ENCODE assay signal across 23 mouse cellular contexts in the genomic region with DNA sequence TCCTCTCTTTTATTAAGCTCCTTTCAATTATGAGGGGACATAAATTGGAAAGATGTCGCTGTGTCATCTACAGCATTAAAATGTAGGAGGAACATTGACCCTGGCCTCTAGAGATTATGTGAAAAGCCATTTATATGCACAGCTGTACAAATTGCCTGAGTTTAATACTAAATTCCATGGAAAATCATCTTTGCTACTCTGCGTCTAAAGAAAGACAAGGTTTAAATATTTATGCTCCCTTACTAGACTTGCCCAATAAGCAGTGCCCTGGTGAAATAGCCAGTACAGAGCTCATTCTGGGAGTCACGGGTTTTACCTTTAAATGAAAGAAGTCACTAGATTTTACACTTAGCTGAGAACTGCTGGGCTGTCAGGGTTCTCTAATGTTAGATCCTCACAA.
DNase-seq lines count a peak whose midpoint lies in the region; ATAC-seq and TF ChIP-seq lines count a peak whose summit lies in the region.
"Had no signal": no experiment of that assay in that cellular context is flagged by ENCODE, and none has a peak within 500 bp of the region (broad histone marks: within the 10 kb centered on the region; RNA-seq: fewer than 3 reads in every experiment).

No protein-coding gene starts in this region.

- no peak overlapping the region for H3K4me3 ChIP-seq in midbrain, embryonic 11.5 days (ENCODE audit: low read depth, low read length)
- no peak overlapping the region for H3K4me3 ChIP-seq in midbrain, postnatal 0 days (ENCODE audit: low read depth, low read length)
- no peak overlapping the region for H3K4me3 ChIP-seq in midbrain, embryonic 14.5 days (replicated peaks; ENCODE audit: low read depth, low read length)
- no peak overlapping the region for H3K4me3 ChIP-seq in midbrain, embryonic 15.5 days
- H3K4me3 ChIP-seq: forebrain, embryonic 10.5 days; forebrain, embryonic 13.5 days; heart, adult 2 months; heart, embryonic 10.5 days; heart, embryonic 13.5 days had no signal

- 74% methylated on average over 3 of the region's 3 CpGs for WGBS in midbrain, embryonic 11.5 days
- 36% methylated on average over 3 of the region's 3 CpGs for WGBS in midbrain, postnatal 0 days
- 27% methylated on average over 3 of the region's 3 CpGs for WGBS in midbrain, embryonic 14.5 days
- WGBS in midbrain, embryonic 15.5 days: 33% methylated on average over 3 of the region's 3 CpGs

- no peaks in the 10 kb centered on the region for H3K9me3 ChIP-seq in midbrain, embryonic 11.5 days (ENCODE audit: control insufficient read depth, low read length)
- H3K9me3 ChIP-seq in midbrain, postnatal 0 days (ENCODE audit: low read length): no peaks in the 10 kb centered on the region
- H3K9me3 ChIP-seq in midbrain, embryonic 14.5 days (ENCODE audit: control insufficient read depth, low read length): no peaks in the 10 kb centered on the region
- no peaks in the 10 kb centered on the region for H3K9me3 ChIP-seq in midbrain, embryonic 15.5 days
- H3K9me3 ChIP-seq: forebrain, embryonic 10.5 days; forebrain, embryonic 13.5 days; heart, embryonic 10.5 days; heart, embryonic 13.5 days had no signal

- no peak for DNase-seq in midbrain, embryonic 11.5 days (ENCODE audit: low spot score, missing footprints)
- DNase-seq in midbrain, postnatal 0 days (ENCODE audit: low spot score): no peak
- peak; percentile 46 for DNase-seq in midbrain, embryonic 14.5 days
- DNase-seq in brain, embryonic 14.5 days (ENCODE audit: low read depth): peak; percentile 53
- DNase-seq in mesoderm, embryonic 11.5 days (ENCODE audit: low read depth, low spot score): peak; percentile 5
- DNase-seq: adrenal gland, adult 2 months; adrenal gland, postnatal 14 days; cerebellum, adult 11-12 months; cerebellum, adult 8-10 months; cerebellum, postnatal 36 days; gastrocnemius, postnatal 10 days; gastrocnemius, postnatal 36 days; heart, adult 2 months; heart, postnatal 14 days; heart, postnatal 4 days had no signal

- H3K9ac ChIP-seq in midbrain, embryonic 11.5 days (ENCODE audit: low read length): no peak overlapping the region
- no peak overlapping the region for H3K9ac ChIP-seq in midbrain, postnatal 0 days (replicated peaks; ENCODE audit: low read length, poor library complexity, severe bottlenecking)
- no peak overlapping the region for H3K9ac ChIP-seq in midbrain, embryonic 14.5 days (replicated peaks; ENCODE audit: low read length)
- H3K9ac ChIP-seq in midbrain, embryonic 15.5 days: no peak overlapping the region
- H3K9ac ChIP-seq: forebrain, embryonic 13.5 days; heart, embryonic 13.5 days had no signal

- no peak overlapping the region for H3K27ac ChIP-seq in midbrain, embryonic 11.5 days (ENCODE audit: low read depth, low read length)
- H3K27ac ChIP-seq in midbrain, postnatal 0 days (ENCODE audit: low read depth, low read length): no peak overlapping the region
- no peak overlapping the region for H3K27ac ChIP-seq in midbrain, embryonic 14.5 days (replicated peaks; ENCODE audit: low read depth, low read length)
- no peak overlapping the region for H3K27ac ChIP-seq in midbrain, embryonic 15.5 days
- H3K27ac ChIP-seq: forebrain, embryonic 10.5 days; forebrain, embryonic 13.5 days; heart, adult 2 months; heart, embryonic 10.5 days; heart, embryonic 13.5 days had no signal

- TF ChIP-seq POLR2A in brain, embryonic 14.5 days (IDR thresholded peaks at IDR 0.05; ENCODE audit: borderline replicate concordance, extremely low read depth, insufficient read depth, insufficient read length, poor library complexity, severe bottlenecking): no peak

- no peaks in the 10 kb centered on the region for H3K27me3 ChIP-seq in midbrain, embryonic 11.5 days (ENCODE audit: control insufficient read depth, insufficient read depth, low read length)
- H3K27me3 ChIP-seq in midbrain, postnatal 0 days (ENCODE audit: insufficient read depth, low read length): no peaks in the 10 kb centered on the region
- H3K27me3 ChIP-seq in midbrain, embryonic 14.5 days (ENCODE audit: control insufficient read depth, insufficient read depth, low read length): no peaks in the 10 kb centered on the region
- H3K27me3 ChIP-seq in midbrain, embryonic 15.5 days (replicated peaks): no peaks in the 10 kb centered on the region
- H3K27me3 ChIP-seq: forebrain, embryonic 13.5 days; heart, embryonic 13.5 days had no signal

- no peak for TF ChIP-seq CTCF in midbrain, postnatal 0 days (IDR thresholded peaks at IDR 0.05)
- TF ChIP-seq CTCF in brain, embryonic 14.5 days (IDR thresholded peaks at IDR 0.05; ENCODE audit: borderline replicate concordance, extremely low read depth, insufficient read depth, insufficient read length): no peak

- no peaks in the 10 kb centered on the region for H3K4me1 ChIP-seq in midbrain, embryonic 11.5 days (ENCODE audit: control insufficient read depth, insufficient read depth, low read length)
- H3K4me1 ChIP-seq in midbrain, postnatal 0 days (ENCODE audit: insufficient read depth, low read length): no peaks in the 10 kb centered on the region
- no peaks in the 10 kb centered on the region for H3K4me1 ChIP-seq in midbrain, embryonic 14.5 days (ENCODE audit: control insufficient read depth, insufficient read depth, low read length)
- H3K4me1 ChIP-seq in midbrain, embryonic 15.5 days: no peaks in the 10 kb centered on the region; the same call in 1 of the 2 replicates
- H3K4me1 ChIP-seq: forebrain, embryonic 10.5 days; forebrain, embryonic 13.5 days; heart, embryonic 10.5 days; heart, embryonic 13.5 days had no signal

- H3K36me3 ChIP-seq in midbrain, embryonic 11.5 days (ENCODE audit: control insufficient read depth, insufficient read depth, low read length): no peaks in the 10 kb centered on the region
- H3K36me3 ChIP-seq in midbrain, postnatal 0 days (ENCODE audit: insufficient read depth, low read length): no peaks in the 10 kb centered on the region
- no peaks in the 10 kb centered on the region for H3K36me3 ChIP-seq in midbrain, embryonic 14.5 days (ENCODE audit: control insufficient read depth, insufficient read depth, low read length)
- H3K36me3 ChIP-seq in midbrain, embryonic 15.5 days (replicated peaks): no peaks in the 10 kb centered on the region
- H3K36me3 ChIP-seq: forebrain, embryonic 10.5 days; heart, embryonic 10.5 days; heart, embryonic 13.5 days had no signal

- peak; percentile 57; the same call in 1 of the 2 replicates for ATAC-seq in midbrain, embryonic 11.5 days (ENCODE audit: low FRiP score)
- no peak for ATAC-seq in midbrain, postnatal 0 days (ENCODE audit: low FRiP score)
- no peak; the same call in 1 of the 2 replicates for ATAC-seq in midbrain, embryonic 14.5 days (ENCODE audit: low FRiP score, low TSS enrichment)
- ATAC-seq in midbrain, embryonic 15.5 days (replicated peaks): no peak; the same call in 1 of the 2 replicates
- ATAC-seq: CD4-positive, CD25-positive, alpha-beta regulatory T cell, adult 4 months; forebrain, embryonic 13.5 days; forebrain, embryonic 16.5 days; hindbrain, embryonic 16.5 days had no signal

- no peak overlapping the region for H3K4me2 ChIP-seq in midbrain, embryonic 11.5 days
- no peak overlapping the region for H3K4me2 ChIP-seq in midbrain, postnatal 0 days (ENCODE audit: low read depth, low read length, poor library complexity, severe bottlenecking)
- H3K4me2 ChIP-seq in midbrain, embryonic 14.5 days (ENCODE audit: low read length): no peak overlapping the region
- no peak overlapping the region for H3K4me2 ChIP-seq in midbrain, embryonic 15.5 days
- H3K4me2 ChIP-seq: forebrain, embryonic 13.5 days; heart, embryonic 13.5 days had no signal

Comparison
In these comparisons a context has a peak if more than half of its experiments do, and no peak if none do; other contexts are left out.
1. DNase-seq: peak in midbrain, embryonic 14.5 days (single experiment), brain, embryonic 14.5 days (single experiment) and mesoderm, embryonic 11.5 days (single experiment); none in midbrain, embryonic 11.5 days (single experiment) and midbrain, postnatal 0 days (single experiment).